Mouse (Mus musculus) embryonic facial prominence, embryonic 11.5 days (tissue): Measurements from ENCODE around the gene Rab12. TPM values are rescaled to one million over a fixed set of nuclear protein-coding genes. Genes with fewer than 3 reads are reported as not detected.
"Not testable (repeated sequence)": the region's sequence is repeated elsewhere in the genome, so short reads cannot be mapped to it uniquely, and the experiment has no call there.

ENCODE experiments used
- ATAC-seq: fragments of 200-750 bp; cut with Nextera tagmentation; replicated peaks from 2 replicates; pipeline ENCODE4 v1.8.0; 2017; ENCODE audit warnings: low read depth; ENCODE audit not compliant: insufficient number of reproducible peaks, low FRiP score, low TSS enrichment
- DNase-seq: peaks from one replicate; pipeline ENCODE4 v3.0.0-alpha.2; 2015; ENCODE audit warnings: low spot score
- H3K27ac ChIP-seq: fragments of 300-500 bp; sonication (generic); replicated peaks from 2 replicates; pipeline ENCODE4 v1.5.1; 2014; ENCODE audit warnings: mild to moderate bottlenecking, low read depth, low read length, control low read depth
- H3K27me3 ChIP-seq: fragments of 300-500 bp; sonication (generic); 2 replicates; pipeline ENCODE4 v1.6.1; 2014; ENCODE audit warnings: mild to moderate bottlenecking, low read length, moderate library complexity, mixed read lengths; ENCODE audit not compliant: control insufficient read depth, insufficient read depth
- H3K36me3 ChIP-seq: fragments of 300-500 bp; sonication (generic); replicated peaks from 2 replicates; pipeline ENCODE4 v1.6.1; 2014; ENCODE audit warnings: low read depth, mild to moderate bottlenecking, low read length, moderate library complexity, mixed read lengths; ENCODE audit not compliant: control insufficient read depth, insufficient read depth
- H3K4me1 ChIP-seq: fragments of 300-500 bp; sonication (generic); 2 replicates; pipeline ENCODE4 v1.6.1; 2014; ENCODE audit warnings: low read length, mixed read lengths; ENCODE audit not compliant: control insufficient read depth, insufficient read depth
- H3K4me2 ChIP-seq: fragments of 300-500 bp; sonication (generic); 2 replicates; pipeline ENCODE4 v1.6.1; 2014; ENCODE audit warnings: low read depth, mild to moderate bottlenecking, control low read depth, low read length, moderate library complexity
- H3K4me3 ChIP-seq: fragments of 300-500 bp; sonication (generic); 2 replicates; pipeline ENCODE4 v1.5.1; 2014; ENCODE audit warnings: low read depth, low read length, control low read depth
- H3K9ac ChIP-seq: fragments of 300-500 bp; sonication (generic); replicated peaks from 2 replicates; pipeline ENCODE4 v1.6.1; 2014; ENCODE audit warnings: mild to moderate bottlenecking, control low read depth, low read length
- H3K9me3 ChIP-seq: fragments of 300-500 bp; sonication (generic); replicated peaks from 2 replicates; pipeline ENCODE4 v1.6.1; 2016; ENCODE audit warnings: mild to moderate bottlenecking, low read length, inconsistent platforms, mixed read lengths; ENCODE audit not compliant: control insufficient read depth
- WGBS: fragments of 180-500 bp; shearing (Covaris S2); extraction: QIAGEN DNeasy Blood & Tissue Kit; methylation state at CpG from one replicate; pipeline ENCODE4 v1.1.7; 2014; 5-methylcytosine and 5-hydroxymethylcytosine counted together
- polyA plus RNA-seq: library from polyadenylated mRNA; unstranded; fragments of >200 nt; fragmentation: Nextera tagmentation; extraction: Ambion mirVana; gene quantifications from 2 replicates; pipeline ENCODE4 v1.2.1, GENCODE M21; 2014

Gene Rab12
- polyA plus RNA-seq, 1 experiment from 2014 or later = 41.9 TPM

GRCm38 (mm10) chr17:66532285-66532684, 12.8 kb upstream of the Rab12 start:
- no peak for DNase-seq
- Histone ChIP-seq H3K27me3 (no peaks in the 10 kb centered on the region), H3K9me3 (no peaks in the 10 kb centered on the region), H3K4me1 (no peaks in the 10 kb centered on the region), H3K27ac (no peak overlapping the region), H3K9ac (no peak overlapping the region), H3K4me3 (no peak overlapping the region), H3K4me2 (no peak overlapping the region), H3K36me3 (no peaks in the 10 kb centered on the region)
- no peak for ATAC-seq
- 82% methylated on average over 1 of the region's 1 CpGs for WGBS

DNA sequence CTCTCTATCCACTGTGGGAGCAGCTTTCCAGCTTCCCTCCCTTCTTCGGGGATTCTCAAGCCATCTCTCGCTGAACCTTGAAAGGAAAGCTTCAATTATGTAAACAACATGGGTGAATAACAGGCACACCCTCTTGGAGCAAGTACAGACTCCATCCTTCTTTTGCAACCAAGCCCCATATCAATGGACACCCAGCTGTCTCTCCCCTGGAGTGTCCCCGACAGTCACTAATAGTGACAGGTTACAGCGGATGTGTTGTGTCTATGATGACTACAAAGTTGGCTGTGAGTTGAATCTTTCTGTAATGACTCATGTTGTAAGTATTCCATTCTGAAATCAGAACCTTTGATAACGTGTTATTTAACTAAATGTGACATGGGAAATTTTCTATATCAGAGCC, 3.9 kb upstream of the Rab12 start:
- DNase-seq (no peak), ATAC-seq (no peak)
- no peak overlapping the region for H3K27ac ChIP-seq
- no peak overlapping the region for H3K9ac ChIP-seq
- 82% methylated on average over 5 of the region's 5 CpGs for WGBS
- H3K27me3 ChIP-seq = no peaks in the 10 kb centered on the region
- no peaks in the 10 kb centered on the region for H3K36me3 ChIP-seq
- H3K4me1 ChIP-seq = no peaks in the 10 kb centered on the region
- no peak overlapping the region for H3K4me3 ChIP-seq
- no peaks in the 10 kb centered on the region for H3K9me3 ChIP-seq
- H3K4me2 ChIP-seq = no peak overlapping the region

DNA sequence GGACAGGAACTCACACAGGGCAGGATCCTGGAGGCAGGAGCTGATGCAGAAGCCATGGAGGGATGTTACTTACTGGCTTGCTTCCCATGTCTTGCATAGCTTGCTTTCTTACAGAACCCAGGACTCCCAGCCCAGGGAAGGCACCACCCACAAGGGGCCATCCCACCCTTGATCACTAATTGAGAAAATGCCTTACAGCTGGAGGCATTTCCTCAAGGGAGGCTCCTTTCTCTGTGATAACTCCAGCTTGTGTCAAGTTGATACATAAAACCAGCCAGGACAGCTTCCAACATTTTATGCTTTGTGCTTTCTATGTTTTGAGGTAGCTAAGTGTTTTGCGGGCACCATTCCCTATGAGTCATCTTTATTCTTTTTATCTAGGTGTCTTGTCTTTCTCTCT, 3.1 kb upstream of the Rab12 start:
- H3K4me3 ChIP-seq, H3K4me1 ChIP-seq, H3K9ac ChIP-seq, H3K27ac ChIP-seq, DNase-seq, H3K9me3 ChIP-seq, H3K4me2 ChIP-seq, ATAC-seq, H3K27me3 ChIP-seq, H3K36me3 ChIP-seq: not testable (repeated sequence)
- 85% methylated on average over 1 of the region's 1 CpGs for WGBS

DNA sequence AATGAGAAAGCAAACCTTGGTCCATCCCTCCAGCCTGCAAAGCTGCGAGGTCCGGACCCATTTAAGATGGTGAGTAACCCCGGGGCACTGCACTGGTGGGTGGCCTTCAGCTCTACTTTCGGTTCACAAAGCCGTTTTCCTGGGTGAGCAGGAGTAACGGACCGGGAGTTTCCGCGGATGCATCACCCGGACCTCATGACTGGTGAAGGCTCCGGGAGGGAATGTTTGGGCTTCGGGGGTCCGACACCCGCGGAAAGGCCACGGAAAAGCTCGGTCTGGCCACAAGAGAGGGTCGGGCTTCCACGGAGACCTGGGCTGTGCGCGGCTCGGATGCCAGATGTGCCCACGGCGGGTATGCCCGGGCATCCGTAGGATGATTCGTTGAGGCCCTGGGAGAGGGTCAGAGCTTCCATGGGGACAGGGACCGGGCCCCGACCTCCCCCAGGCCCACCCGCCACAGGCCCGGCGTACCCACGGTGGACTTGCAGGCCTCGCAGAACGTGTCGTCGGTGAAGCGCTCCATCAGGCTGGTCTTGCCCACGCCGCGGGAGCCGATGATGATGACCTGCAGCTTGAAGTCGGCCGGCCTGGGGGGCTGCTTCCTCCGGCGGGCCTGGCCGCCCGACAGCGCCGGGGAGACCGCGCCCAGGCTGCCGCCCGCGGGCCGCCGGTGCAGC, 514 bp downstream of the Rab12 start:
- H3K4me2 ChIP-seq = peak overlapping the region; percentile 80
- 0 out of 2 replicates have a peak overlapping the region, but pooled peaks have one; percentile 28 for H3K27ac ChIP-seq
- H3K9me3 ChIP-seq = no peaks in the 10 kb centered on the region
- 1% methylated on average over 55 of the region's 57 CpGs for WGBS
- no peaks in the 10 kb centered on the region for H3K4me1 ChIP-seq
- ATAC-seq (peak; percentile 82; the same call in 1 of the 2 replicates), DNase-seq (peak; percentile 31)
- H3K4me3 ChIP-seq = peak overlapping the region; percentile 98
- no peaks in the 10 kb centered on the region for H3K27me3 ChIP-seq
- no peaks in the 10 kb centered on the region for H3K36me3 ChIP-seq
- peak overlapping the region; percentile 96 for H3K9ac ChIP-seq

- ATAC-seq = no peak
- H3K9me3 ChIP-seq = no peaks in the 10 kb centered on the region
- no peak overlapping the region for H3K27ac ChIP-seq
- no peak overlapping the region for H3K4me2 ChIP-seq
- no peak overlapping the region for H3K9ac ChIP-seq
- 92% methylated on average over 4 of the region's 4 CpGs for WGBS
- no peaks in the 10 kb centered on the region for H3K27me3 ChIP-seq
- no peak overlapping the region for H3K4me3 ChIP-seq
- no peaks in the 10 kb centered on the region for H3K4me1 ChIP-seq
- no peak for DNase-seq
- H3K36me3 ChIP-seq = no peaks in the 10 kb centered on the region
Measured at GRCm38 (mm10) chr17:66516953-66517352, 2.6 kb downstream of the Rab12 start.

DNA sequence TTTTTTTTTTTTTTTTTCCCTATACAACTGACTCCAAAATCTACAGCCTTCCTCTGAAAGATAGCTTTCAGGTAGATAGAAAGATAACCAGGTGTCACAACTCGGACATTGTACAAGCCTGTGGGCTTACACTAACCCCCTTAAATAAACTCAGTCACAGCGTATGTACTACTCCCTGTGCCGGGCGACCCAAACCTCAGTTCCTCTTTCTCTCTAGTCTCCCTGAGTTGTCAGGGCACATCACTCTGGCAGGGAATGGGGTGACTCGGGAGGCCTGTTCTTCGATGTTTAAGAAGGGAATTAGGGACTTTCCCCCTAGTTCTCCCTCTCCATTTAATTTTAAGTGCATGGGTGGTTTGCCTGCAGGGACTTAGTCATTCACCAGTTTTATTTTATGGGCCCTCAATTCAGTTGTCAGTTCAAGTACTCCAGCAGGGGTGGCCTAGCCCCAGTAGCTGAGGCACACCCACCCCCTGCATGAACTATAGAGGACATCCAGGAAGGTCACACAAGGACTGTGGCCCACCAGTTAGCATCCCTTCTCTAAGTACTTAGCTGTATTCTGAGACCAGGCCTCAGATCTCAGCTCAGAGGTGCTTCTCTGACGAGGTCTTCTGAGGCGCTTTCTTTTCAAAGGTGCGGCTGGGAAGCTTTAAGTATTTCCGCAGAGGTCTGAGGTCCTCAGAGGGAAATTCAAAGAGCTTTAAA, 5.1 kb downstream of the Rab12 start:
- Histone ChIP-seq H3K27me3 (no peaks in the 10 kb centered on the region), H3K27ac (no peak overlapping the region), H3K4me2 (no peak overlapping the region), H3K4me1 (no peaks in the 10 kb centered on the region), H3K9me3 (no peaks in the 10 kb centered on the region), H3K4me3 (no peak overlapping the region), H3K9ac (no peak overlapping the region), H3K36me3 (no peaks in the 10 kb centered on the region)
- DNase-seq = no peak
- ATAC-seq = no peak
- WGBS = 88% methylated on average over 10 of the region's 10 CpGs

DNA sequence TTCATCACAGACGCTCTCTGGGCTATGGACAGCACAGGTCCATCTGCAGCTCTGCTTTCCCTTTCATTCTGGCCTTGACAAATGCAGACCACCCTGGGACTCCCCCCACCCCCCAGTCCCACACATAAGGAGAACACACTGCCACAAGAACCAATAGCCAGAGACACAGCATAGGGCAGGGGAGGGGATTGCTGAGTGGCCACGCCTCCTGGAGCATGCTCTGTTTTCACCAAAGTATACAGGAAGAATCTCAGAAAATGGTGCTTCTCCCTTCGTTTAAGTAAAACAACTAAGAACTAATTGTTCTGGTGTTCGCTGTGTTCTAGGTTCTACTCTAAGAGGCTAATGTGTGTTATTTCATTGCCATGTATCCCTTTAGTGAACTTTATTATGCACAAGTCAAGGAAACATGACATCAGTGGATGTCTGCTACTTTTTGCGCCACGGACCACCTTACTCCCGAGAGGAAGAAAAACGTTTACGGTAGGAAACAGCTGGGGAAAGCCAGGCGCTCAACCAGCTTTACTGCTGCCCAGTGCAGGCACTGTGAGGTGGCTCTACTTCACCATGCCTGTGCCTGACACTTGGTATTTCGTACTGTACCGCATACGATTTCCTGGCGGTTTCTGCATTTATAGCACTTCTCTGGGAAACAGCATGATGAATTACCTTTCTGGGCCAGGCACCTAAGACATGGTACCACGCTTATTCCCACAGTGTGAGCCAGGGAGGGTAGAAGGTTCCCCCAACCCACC, 7.2 kb downstream of the Rab12 start:
- H3K27me3 ChIP-seq = no peaks in the 10 kb centered on the region
- no peaks in the 10 kb centered on the region for H3K36me3 ChIP-seq
- no peak overlapping the region for H3K4me2 ChIP-seq
- ATAC-seq (no peak), DNase-seq (no peak)
- H3K4me1 ChIP-seq = no peaks in the 10 kb centered on the region
- H3K9me3 ChIP-seq = no peaks in the 10 kb centered on the region
- WGBS = 81% methylated on average over 15 of the region's 15 CpGs
- no peak overlapping the region for H3K27ac ChIP-seq
- no peak overlapping the region for H3K4me3 ChIP-seq
- no peak overlapping the region for H3K9ac ChIP-seq

DNA sequence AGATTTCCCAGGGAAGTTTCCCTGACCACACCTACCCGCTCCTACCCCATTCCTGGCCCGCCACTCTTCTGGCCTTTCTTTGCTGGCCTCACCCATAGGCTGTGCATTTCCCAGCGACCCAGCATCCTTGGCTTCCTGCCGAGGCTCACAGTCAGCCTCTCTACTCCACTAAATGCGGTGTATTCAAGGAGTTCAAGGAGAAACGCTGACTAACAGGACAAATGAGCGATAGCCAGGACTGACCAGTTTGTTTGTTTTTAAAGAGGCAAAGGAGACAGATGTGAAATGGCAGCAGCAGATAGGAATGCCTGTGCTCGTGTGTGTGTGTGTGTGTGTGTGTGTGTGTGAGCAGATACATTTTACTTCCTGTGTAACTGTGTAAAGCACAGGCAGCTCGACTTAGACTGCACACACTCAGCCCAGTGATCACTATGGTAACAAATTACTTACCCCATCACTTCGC, 9.3 kb downstream of the Rab12 start:
- Histone ChIP-seq H3K4me1 (no peaks in the 10 kb centered on the region), H3K9ac (no peak overlapping the region), H3K36me3 (no peaks in the 10 kb centered on the region; the same call in 1 of the 2 replicates), H3K27me3 (no peaks in the 10 kb centered on the region), H3K9me3 (no peaks in the 10 kb centered on the region), H3K4me2 (no peak overlapping the region), H3K27ac (no peak overlapping the region), H3K4me3 (no peak overlapping the region)
- no peak for ATAC-seq
- DNase-seq = no peak
- WGBS = 56% methylated on average over 10 of the region's 10 CpGs
